Mouse (Mus musculus): ENCODE results near the gene Slc9a5. TPM values are rescaled to one million over a fixed set of nuclear protein-coding genes. Genes with fewer than 3 reads are reported as not detected.

Slc9a5 gene
- polyA plus RNA-seq, 1 experiment from 2014 or later, result 4.0 TPM

GRCm38 (mm10) chr8:105380308-105380707 is 31.7 kb downstream of the Slc9a5 start:
- no peak for ATAC-seq (ENCODE audit: low FRiP score, low TSS enrichment)
- H3K27ac ChIP-seq (ENCODE audit: low read depth, low read length), result no peak overlapping the region
- WGBS, result 79% methylated on average over 12 of the region's 12 CpGs

GRCm38 (mm10) chr8:105384070-105384469 is 35.4 kb downstream of the Slc9a5 start:
- Histone ChIP-seq H3K9me3 (ENCODE audit: control insufficient read depth, low read length) (no peaks in the 10 kb centered on the region), H3K4me2 (replicated peaks; ENCODE audit: low read depth, low read length) (no peak overlapping the region), H3K9ac (ENCODE audit: low read depth, low read length) (no peak overlapping the region), H3K4me1 (ENCODE audit: control insufficient read depth, insufficient read depth, low read length) (peaks cover 10% of the 10 kb centered on the region; the same call in 1 of the 2 replicates), H3K36me3 (ENCODE audit: control insufficient read depth, insufficient read depth, low read length) (no peaks in the 10 kb centered on the region), H3K27me3 (ENCODE audit: control insufficient read depth, insufficient read depth, low read length) (no peaks in the 10 kb centered on the region), H3K27ac (ENCODE audit: low read depth, low read length) (no peak overlapping the region), H3K4me3 (ENCODE audit: low read length) (no peak overlapping the region)
- ATAC-seq (ENCODE audit: low FRiP score, low TSS enrichment), result no peak
- 94% methylated on average over 2 of the region's 2 CpGs for WGBS

More at GRCm38 (mm10) chr8:105380308-105380707, 31.7 kb downstream of the Slc9a5 start:
- H3K36me3 ChIP-seq (ENCODE audit: control insufficient read depth, insufficient read depth, low read length), result no peaks in the 10 kb centered on the region
- H3K9ac ChIP-seq (ENCODE audit: low read depth, low read length), result no peak overlapping the region
- H3K4me2 ChIP-seq (replicated peaks; ENCODE audit: low read depth, low read length), result no peak overlapping the region
- H3K4me1 ChIP-seq (ENCODE audit: control insufficient read depth, insufficient read depth, low read length), result no peaks in the 10 kb centered on the region
- no peaks in the 10 kb centered on the region for H3K27me3 ChIP-seq (ENCODE audit: control insufficient read depth, insufficient read depth, low read length)
- H3K4me3 ChIP-seq (ENCODE audit: low read length), result no peak overlapping the region
- no peaks in the 10 kb centered on the region for H3K9me3 ChIP-seq (ENCODE audit: control insufficient read depth, low read length)

GRCm38 (mm10) chr8:105387151-105387550 is 38.5 kb downstream of the Slc9a5 start:
- WGBS, result 54% methylated on average over 1 of the region's 1 CpGs
- Histone ChIP-seq H3K4me3 (ENCODE audit: low read length) (no peak overlapping the region), H3K9ac (ENCODE audit: low read depth, low read length) (no peak overlapping the region), H3K27ac (ENCODE audit: low read depth, low read length) (no peak overlapping the region), H3K27me3 (ENCODE audit: control insufficient read depth, insufficient read depth, low read length) (no peaks in the 10 kb centered on the region), H3K4me2 (replicated peaks; ENCODE audit: low read depth, low read length) (no peak overlapping the region), H3K4me1 (ENCODE audit: control insufficient read depth, insufficient read depth, low read length) (peaks cover 10% of the 10 kb centered on the region; the same call in 1 of the 2 replicates), H3K36me3 (ENCODE audit: control insufficient read depth, insufficient read depth, low read length) (no peaks in the 10 kb centered on the region), H3K9me3 (ENCODE audit: control insufficient read depth, low read length) (no peaks in the 10 kb centered on the region)
- ATAC-seq (ENCODE audit: low FRiP score, low TSS enrichment), result no peak

GRCm38 (mm10) chr8:105389096-105389495 is 40.5 kb downstream of the Slc9a5 start:
- no peaks in the 10 kb centered on the region for H3K27me3 ChIP-seq (ENCODE audit: control insufficient read depth, insufficient read depth, low read length)
- H3K27ac ChIP-seq (ENCODE audit: low read depth, low read length), result no peak overlapping the region
- no peak for ATAC-seq (ENCODE audit: low FRiP score, low TSS enrichment)
- no peaks in the 10 kb centered on the region for H3K9me3 ChIP-seq (ENCODE audit: control insufficient read depth, low read length)
- H3K4me1 ChIP-seq (ENCODE audit: control insufficient read depth, insufficient read depth, low read length), result peaks cover 10% of the 10 kb centered on the region; the same call in 1 of the 2 replicates
- H3K36me3 ChIP-seq (ENCODE audit: control insufficient read depth, insufficient read depth, low read length), result no peaks in the 10 kb centered on the region
- H3K4me2 ChIP-seq (replicated peaks; ENCODE audit: low read depth, low read length), result no peak overlapping the region
- no peak overlapping the region for H3K4me3 ChIP-seq (ENCODE audit: low read length)
- no peak overlapping the region for H3K9ac ChIP-seq (ENCODE audit: low read depth, low read length)
- 64% methylated on average over 6 of the region's 6 CpGs for WGBS

GRCm38 (mm10) chr8:105393089-105393787 is 44.6 kb downstream of the Slc9a5 start:
- no peaks in the 10 kb centered on the region for H3K27me3 ChIP-seq (ENCODE audit: control insufficient read depth, insufficient read depth, low read length)
- 0 out of 2 replicates have a peak, but pooled peaks cover 2% of the 10 kb centered on the region for H3K4me1 ChIP-seq (ENCODE audit: control insufficient read depth, insufficient read depth, low read length)
- no peaks in the 10 kb centered on the region for H3K9me3 ChIP-seq (ENCODE audit: control insufficient read depth, low read length)
- ATAC-seq (ENCODE audit: low FRiP score, low TSS enrichment), result no peak
- H3K27ac ChIP-seq (ENCODE audit: low read depth, low read length), result no peak overlapping the region
- no peak overlapping the region for H3K4me3 ChIP-seq (ENCODE audit: low read length)
- 85% methylated on average over 12 of the region's 12 CpGs for WGBS
- no peak overlapping the region for H3K4me2 ChIP-seq (replicated peaks; ENCODE audit: low read depth, low read length)
- H3K9ac ChIP-seq (ENCODE audit: low read depth, low read length), result no peak overlapping the region
- no peaks in the 10 kb centered on the region for H3K36me3 ChIP-seq (ENCODE audit: control insufficient read depth, insufficient read depth, low read length)

GRCm38 (mm10) chr8:105393915-105394314 is 45.3 kb downstream of the Slc9a5 start:
- no peak overlapping the region for H3K4me2 ChIP-seq (replicated peaks; ENCODE audit: low read depth, low read length)

GRCm38 (mm10) chr8:105397747-105398146 is 49.1 kb downstream of the Slc9a5 start:
- no peak for ATAC-seq (ENCODE audit: low FRiP score, low TSS enrichment)
- WGBS, result 31% methylated on average over 3 of the region's 3 CpGs
- no peaks in the 10 kb centered on the region for H3K27me3 ChIP-seq (ENCODE audit: control insufficient read depth, insufficient read depth, low read length)

More at GRCm38 (mm10) chr8:105393915-105394314, 45.3 kb downstream of the Slc9a5 start:
- ATAC-seq (ENCODE audit: low FRiP score, low TSS enrichment), result no peak
- no peak overlapping the region for H3K9ac ChIP-seq (ENCODE audit: low read depth, low read length)
- H3K27ac ChIP-seq (ENCODE audit: low read depth, low read length), result no peak overlapping the region
- H3K4me1 ChIP-seq (ENCODE audit: control insufficient read depth, insufficient read depth, low read length), result no peaks in the 10 kb centered on the region
- 79% methylated on average over 7 of the region's 7 CpGs for WGBS
- no peaks in the 10 kb centered on the region for H3K36me3 ChIP-seq (ENCODE audit: control insufficient read depth, insufficient read depth, low read length)
- H3K4me3 ChIP-seq (ENCODE audit: low read length), result no peak overlapping the region
- no peaks in the 10 kb centered on the region for H3K9me3 ChIP-seq (ENCODE audit: control insufficient read depth, low read length)
- no peaks in the 10 kb centered on the region for H3K27me3 ChIP-seq (ENCODE audit: control insufficient read depth, insufficient read depth, low read length)

GRCm38 (mm10) chr8:105400016-105400415 is 51.4 kb downstream of the Slc9a5 start:
- Histone ChIP-seq H3K4me3 (ENCODE audit: low read length) (no peak overlapping the region), H3K27ac (ENCODE audit: low read depth, low read length) (no peak overlapping the region), H3K9ac (ENCODE audit: low read depth, low read length) (no peak overlapping the region), H3K4me1 (ENCODE audit: control insufficient read depth, insufficient read depth, low read length) (no peaks in the 10 kb centered on the region), H3K36me3 (ENCODE audit: control insufficient read depth, insufficient read depth, low read length) (no peaks in the 10 kb centered on the region), H3K27me3 (ENCODE audit: control insufficient read depth, insufficient read depth, low read length) (no peaks in the 10 kb centered on the region), H3K4me2 (replicated peaks; ENCODE audit: low read depth, low read length) (no peak overlapping the region), H3K9me3 (ENCODE audit: control insufficient read depth, low read length) (0 out of 2 replicates have a peak, but pooled peaks cover 2% of the 10 kb centered on the region)
- WGBS, result 87% methylated on average over 5 of the region's 5 CpGs
- no peak for ATAC-seq (ENCODE audit: low FRiP score, low TSS enrichment)

More at GRCm38 (mm10) chr8:105397747-105398146, 49.1 kb downstream of the Slc9a5 start:
- H3K4me1 ChIP-seq (ENCODE audit: control insufficient read depth, insufficient read depth, low read length), result no peaks in the 10 kb centered on the region
- H3K9me3 ChIP-seq (ENCODE audit: control insufficient read depth, low read length), result 0 out of 2 replicates have a peak, but pooled peaks cover 2% of the 10 kb centered on the region
- no peak overlapping the region for H3K4me2 ChIP-seq (replicated peaks; ENCODE audit: low read depth, low read length)
- no peak overlapping the region for H3K4me3 ChIP-seq (ENCODE audit: low read length)
- no peak overlapping the region for H3K9ac ChIP-seq (ENCODE audit: low read depth, low read length)
- H3K36me3 ChIP-seq (ENCODE audit: control insufficient read depth, insufficient read depth, low read length), result no peaks in the 10 kb centered on the region
- no peak overlapping the region for H3K27ac ChIP-seq (ENCODE audit: low read depth, low read length)

GRCm38 (mm10) chr8:105403467-105403866 is 54.8 kb downstream of the Slc9a5 start:
- Histone ChIP-seq H3K27ac (ENCODE audit: low read depth, low read length) (no peak overlapping the region), H3K27me3 (ENCODE audit: control insufficient read depth, insufficient read depth, low read length) (no peaks in the 10 kb centered on the region), H3K36me3 (ENCODE audit: control insufficient read depth, insufficient read depth, low read length) (no peaks in the 10 kb centered on the region), H3K9me3 (ENCODE audit: control insufficient read depth, low read length) (0 out of 2 replicates have a peak, but pooled peaks cover 2% of the 10 kb centered on the region), H3K9ac (ENCODE audit: low read depth, low read length) (no peak overlapping the region), H3K4me1 (ENCODE audit: control insufficient read depth, insufficient read depth, low read length) (no peaks in the 10 kb centered on the region), H3K4me2 (replicated peaks; ENCODE audit: low read depth, low read length) (no peak overlapping the region), H3K4me3 (ENCODE audit: low read length) (no peak overlapping the region)
- no peak for ATAC-seq (ENCODE audit: low FRiP score, low TSS enrichment)
- 75% methylated on average over 8 of the region's 8 CpGs for WGBS

All from kidney, embryonic 14.5 days (tissue).